22 mouse cellular contexts compared by ENCODE assay signal in the genomic region with DNA sequence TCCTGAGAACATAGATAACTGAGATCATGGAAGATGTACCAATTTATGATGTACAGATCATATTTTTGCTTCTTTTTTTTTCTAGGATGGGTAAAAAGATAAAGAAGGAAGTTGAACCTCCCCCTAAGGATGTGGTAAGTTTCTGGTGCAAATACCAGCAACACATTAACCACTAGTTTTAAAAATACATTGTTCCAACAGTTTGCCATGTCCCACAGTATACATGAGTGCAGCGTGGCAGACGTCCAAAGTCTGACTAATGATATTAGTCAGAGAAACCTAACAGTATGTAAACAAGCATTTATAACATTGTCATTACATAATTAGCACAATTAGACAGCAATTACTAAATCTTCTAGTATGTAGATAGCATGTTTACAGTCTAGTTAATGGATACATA. TPM values are rescaled to one million over a fixed set of nuclear protein-coding genes. Genes with fewer than 3 reads are reported as not detected.
DNase-seq lines count a peak whose midpoint lies in the region; ATAC-seq lines count a peak whose summit lies in the region.
"Had no signal": no experiment of that assay in that cellular context is flagged by ENCODE, and none has a peak within 500 bp of the region (broad histone marks: within the 10 kb centered on the region; RNA-seq: fewer than 3 reads in every experiment).

No protein-coding gene starts in this region.

- H3K9me3 ChIP-seq in kidney, embryonic 15.5 days (replicated peaks), result no peaks in the 10 kb centered on the region
- H3K9me3 ChIP-seq in intestine, embryonic 16.5 days (ENCODE audit: control insufficient read depth, low read length), result no peaks in the 10 kb centered on the region
- H3K9me3 ChIP-seq: embryonic facial prominence, embryonic 10.5 days; forebrain, embryonic 12.5 days; midbrain, embryonic 10.5 days; neural tube, embryonic 12.5 days had no signal

- ATAC-seq in kidney, embryonic 15.5 days (replicated peaks; ENCODE audit: low FRiP score), result no peak
- ATAC-seq in intestine, embryonic 16.5 days, result no peak
- ATAC-seq: CD4-positive, CD25-positive, alpha-beta regulatory T cell, adult 4 months; hindbrain, embryonic 16.5 days; intestine, postnatal 0 days had no signal

- no peak overlapping the region for H3K4me2 ChIP-seq in kidney, embryonic 15.5 days
- H3K4me2 ChIP-seq in intestine, embryonic 16.5 days (ENCODE audit: low read depth, low read length), result no peak overlapping the region
- H3K4me2 ChIP-seq: forebrain, embryonic 12.5 days; heart, embryonic 11.5 days; neural tube, embryonic 12.5 days had no signal

- H3K4me3 ChIP-seq in kidney, embryonic 15.5 days (replicated peaks), result no peak overlapping the region
- H3K4me3 ChIP-seq in intestine, embryonic 16.5 days (ENCODE audit: low read length), result no peak overlapping the region
- H3K4me3 ChIP-seq: embryonic facial prominence, embryonic 10.5 days; forebrain, embryonic 12.5 days; midbrain, embryonic 10.5 days; neural tube, embryonic 12.5 days had no signal

- no peak overlapping the region for H3K27ac ChIP-seq in kidney, embryonic 15.5 days
- no peak overlapping the region for H3K27ac ChIP-seq in intestine, embryonic 16.5 days (ENCODE audit: low read length)
- H3K27ac ChIP-seq: embryonic facial prominence, embryonic 10.5 days; forebrain, embryonic 12.5 days; midbrain, embryonic 10.5 days; neural tube, embryonic 12.5 days had no signal

- no peaks in the 10 kb centered on the region for H3K27me3 ChIP-seq in kidney, embryonic 15.5 days
- no peaks in the 10 kb centered on the region for H3K27me3 ChIP-seq in intestine, embryonic 16.5 days (replicated peaks; ENCODE audit: control insufficient read depth, insufficient read depth, low read length)
- H3K27me3 ChIP-seq: forebrain, embryonic 12.5 days; neural tube, embryonic 12.5 days had no signal

- WGBS in kidney, embryonic 15.5 days, result 72% methylated on average over 2 of the region's 2 CpGs
- 45% methylated on average over 2 of the region's 2 CpGs for WGBS in intestine, embryonic 16.5 days

- peak; percentile 2 for DNase-seq in kidney, adult 9 months
- DNase-seq in 416B (ENCODE audit: low read depth) (peak; percentile 96), NIH3T3 (ENCODE audit: low read depth) (peak; percentile 37)
- peak; percentile 2 for DNase-seq in lung, postnatal 14 days
- no peak for DNase-seq in natural killer cell, adult 2 months (ENCODE audit: low spot score in 2 of 2)
- no peak for DNase-seq in spleen, adult 18-20 months
- DNase-seq: cerebellum, adult 8-10 months; gastrocnemius, postnatal 14 days; heart, postnatal 10 days; left cerebral cortex, postnatal 4 days; liver; thymus, postnatal 14 days had no signal

- H3K36me3 ChIP-seq in kidney, embryonic 15.5 days, result no peaks in the 10 kb centered on the region
- H3K36me3 ChIP-seq in intestine, embryonic 16.5 days (ENCODE audit: control insufficient read depth, insufficient read depth, low read length), result no peaks in the 10 kb centered on the region
- H3K36me3 ChIP-seq: embryonic facial prominence, embryonic 10.5 days; forebrain, embryonic 12.5 days; midbrain, embryonic 10.5 days; neural tube, embryonic 12.5 days had no signal

- no peak overlapping the region for H3K9ac ChIP-seq in kidney, embryonic 15.5 days
- H3K9ac ChIP-seq in intestine, embryonic 16.5 days (ENCODE audit: low read depth, low read length), result no peak overlapping the region
- H3K9ac ChIP-seq: forebrain, embryonic 12.5 days; neural tube, embryonic 12.5 days had no signal

- H3K4me1 ChIP-seq in kidney, embryonic 15.5 days, result peaks cover 12% of the 10 kb centered on the region
- peaks cover 7% of the 10 kb centered on the region; the same call in 1 of the 2 replicates for H3K4me1 ChIP-seq in intestine, embryonic 16.5 days (ENCODE audit: control insufficient read depth, insufficient read depth, low read length)

RNA-seq across cellular contexts. Expression of gene Armc3, which starts 2.6 kb away (rescaled TPM):
- polyA plus RNA-seq in kidney, embryonic 15.5 days (2015; fragmentation: Nextera tagmentation; extraction: Ambion mirVana), result 0.12 and 0.14 TPM in 2 replicates
- polyA plus RNA-seq in intestine, embryonic 16.5 days (2015; fragmentation: Nextera tagmentation; extraction: Ambion mirVana), result 0.11 TPM in 1 of 2 replicates, not detected in the other

Comparison
In these comparisons a context has a peak if more than half of its experiments do, and no peak if none do; other contexts are left out.
1. DNase-seq: peak in kidney, adult 9 months (single experiment), 416B (single experiment), NIH3T3 (single experiment) and lung, postnatal 14 days (single experiment); none in natural killer cell, adult 2 months (0 of 2) and spleen, adult 18-20 months (0 of 2).